Mouse (Mus musculus) liver, adult 2 months (tissue): Measurements from ENCODE around the gene Rarg.

Experiments
- CTCF ChIP-seq: fragments of 200-500 bp; IDR thresholded peaks from 2 replicates; pipeline ENCODE4 v1.5.1; 2011; ENCODE audit warnings: low read depth, low read length, control low read depth
- POLR2A ChIP-seq: fragments of 200-500 bp; IDR thresholded peaks from 2 replicates; pipeline ENCODE4 v1.6.1; 2011; ENCODE audit warnings: low read length, control low read depth; ENCODE audit not compliant: insufficient read depth; ENCODE audit errors: extremely low read depth

DNA sequence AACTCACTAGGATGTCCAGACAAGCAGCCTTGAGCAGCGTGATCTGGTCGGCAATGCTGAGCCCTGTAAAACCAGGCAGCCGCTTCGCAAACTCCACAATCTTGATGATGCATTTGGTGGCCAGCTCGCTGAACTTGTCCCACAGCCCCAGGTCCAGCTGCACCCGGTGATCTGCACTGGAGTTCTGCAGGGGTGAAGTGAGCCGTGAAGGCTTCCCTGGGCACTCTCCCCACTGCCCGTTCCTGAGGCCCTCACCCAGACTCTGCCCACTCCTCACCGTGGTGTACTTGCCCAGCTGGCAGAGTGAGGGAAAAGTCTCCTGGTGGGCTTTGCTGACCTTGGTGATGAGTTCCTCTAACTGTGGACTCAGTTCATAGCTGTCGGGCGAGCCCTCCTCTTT, 17.5 kb downstream of the Rarg start:
- TF ChIP-seq POLR2A (no peak), CTCF (no peak)
